Mouse (Mus musculus) thymus, adult 2 months (tissue): ENCODE data around the gene Abi3bp.

ENCODE experiments used
- CTCF ChIP-seq: fragments of 200-500 bp; IDR thresholded peaks from 2 replicates; pipeline ENCODE4 v1.5.1; 2012; ENCODE audit warnings: mild to moderate bottlenecking, control low read depth, low read length, moderate library complexity, borderline replicate concordance; ENCODE audit not compliant: control insufficient read depth, poor library complexity, insufficient read depth; ENCODE audit errors: extremely low read depth
- POLR2A ChIP-seq: fragments of 200-500 bp; IDR thresholded peaks from 2 replicates; pipeline ENCODE4 v1.6.1; 2012; ENCODE audit warnings: mild to moderate bottlenecking, low read length, control low read depth, moderate library complexity; ENCODE audit not compliant: control insufficient read depth, poor library complexity, insufficient read depth; ENCODE audit errors: extremely low read depth

DNA sequence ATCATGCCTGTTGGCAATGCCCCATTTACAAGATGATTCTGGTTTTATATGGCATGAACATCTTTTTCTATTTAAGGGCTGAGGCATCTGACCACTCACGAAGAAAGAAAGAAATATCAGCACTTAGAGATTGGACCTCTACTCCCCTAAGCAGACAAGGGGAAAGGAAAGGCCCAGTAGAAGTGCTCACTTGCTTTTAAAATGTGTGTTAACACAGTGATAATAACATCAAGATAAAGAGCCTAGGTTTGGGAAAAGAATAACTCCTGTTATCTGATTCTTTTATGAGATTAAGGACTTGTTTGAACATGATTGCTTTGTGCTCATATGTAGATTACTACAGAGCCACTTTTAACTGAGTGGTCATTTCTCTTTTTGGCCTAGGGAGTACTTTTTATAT, 21.0 kb downstream of the Abi3bp start:
- TF ChIP-seq CTCF (no peak), POLR2A (no peak)
